Comparison of ENCODE assay signal across 8 mouse cellular contexts in the genomic region with DNA sequence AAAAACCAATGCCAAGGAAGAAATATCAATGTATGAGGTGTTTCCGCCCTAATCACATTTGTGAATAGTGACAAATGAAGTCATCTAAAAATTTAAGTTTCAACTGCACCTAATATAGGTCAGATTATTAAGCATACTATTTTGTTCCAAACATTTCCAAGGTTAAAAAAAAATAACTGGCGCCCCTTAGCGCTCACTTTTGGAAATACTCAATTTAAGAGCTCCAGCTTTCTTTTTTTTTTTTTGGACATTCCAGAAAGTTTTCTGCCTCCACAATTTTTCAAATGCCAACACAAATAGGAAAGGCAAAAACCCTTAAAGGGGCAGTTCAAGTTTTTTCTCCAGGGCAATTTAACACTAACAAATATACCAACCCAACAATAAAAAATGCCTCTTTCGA. TPM values are rescaled to one million over a fixed set of nuclear protein-coding genes. Genes with fewer than 3 reads are reported as not detected.
A peak's percentile ranks its signal among the peaks of the same experiment; 100 is the strongest.
DNase-seq lines count a peak whose midpoint lies in the region; ATAC-seq and TF ChIP-seq lines count a peak whose summit lies in the region.

No protein-coding gene starts in this region.

- peak overlapping the region; percentile 58 for H3K4me2 ChIP-seq in heart, embryonic 12.5 days

- peak; percentile 71 for TF ChIP-seq CTCF in gastrocnemius, adult 2 months (IDR thresholded peaks at IDR 0.05)

- under 1% methylated on average over 4 of the region's 4 CpGs for WGBS in heart, embryonic 12.5 days
- WGBS in midbrain, embryonic 10.5 days, result 4% methylated on average over 4 of the region's 4 CpGs

- intact Hi-C loops in gastrocnemius, adult 2 months (cut with DNase I), result loop anchor here (1.0 to 10.0 kb wide), 5 partner anchors 122 to 561 kb away; no protein-coding TSS in a partner anchor

- H3K36me3 ChIP-seq in heart, embryonic 12.5 days, result peaks cover 2% of the 10 kb centered on the region; the same call in 1 of the 2 replicates
- peaks cover 6% of the 10 kb centered on the region for H3K36me3 ChIP-seq in midbrain, embryonic 10.5 days

- peaks cover 15% of the 10 kb centered on the region for H3K4me1 ChIP-seq in heart, embryonic 12.5 days (replicated peaks)
- H3K4me1 ChIP-seq in midbrain, embryonic 10.5 days, result peaks cover 49% of the 10 kb centered on the region

- no peaks in the 10 kb centered on the region for H3K27me3 ChIP-seq in heart, embryonic 12.5 days (replicated peaks)
- H3K27me3 ChIP-seq in midbrain, embryonic 10.5 days (ENCODE audit: low read depth, poor library complexity, severe bottlenecking), result no peaks in the 10 kb centered on the region

- DNase-seq in gastrocnemius, adult 2 months, result no peak
- DNase-seq in gastrocnemius, postnatal 25 days, result no peak
- peak; percentile 34 for DNase-seq in ES-CJ7 (ENCODE audit: low read depth, low spot score)
- peak; percentile 78 to 80 for DNase-seq in cerebellum, postnatal 14 days
- DNase-seq in kidney, postnatal 10 days, result peak; percentile 81
- no peak for DNase-seq in midbrain, embryonic 10.5 days (ENCODE audit: low spot score)

- H3K27ac ChIP-seq in gastrocnemius, adult 2 months, result peak overlapping the region; percentile 97
- H3K27ac ChIP-seq in heart, embryonic 12.5 days (ENCODE audit: poor library complexity, severe bottlenecking), result peak overlapping the region; percentile 100
- peak overlapping the region; percentile 100 for H3K27ac ChIP-seq in midbrain, embryonic 10.5 days (replicated peaks)

- peak overlapping the region; percentile 100 for H3K9ac ChIP-seq in heart, embryonic 12.5 days

- peak overlapping the region; percentile 98 for H3K4me3 ChIP-seq in gastrocnemius, adult 2 months
- peak overlapping the region; percentile 99 for H3K4me3 ChIP-seq in heart, embryonic 12.5 days
- H3K4me3 ChIP-seq in midbrain, embryonic 10.5 days, result peak overlapping the region; percentile 92

- no peaks in the 10 kb centered on the region for H3K9me3 ChIP-seq in heart, embryonic 12.5 days (replicated peaks)
- H3K9me3 ChIP-seq in midbrain, embryonic 10.5 days (replicated peaks), result no peaks in the 10 kb centered on the region

- ATAC-seq in heart, embryonic 12.5 days (ENCODE audit: insufficient number of reproducible peaks, low FRiP score), result no peak
- ATAC-seq in erythroid progenitor cell, adult 5-6 weeks (replicated peaks; ENCODE audit: low FRiP score, poor library complexity, severe bottlenecking), result no peak

RNA-seq across cellular contexts. Expression of gene Qk, which starts 2.5 kb away (rescaled TPM):
- 100 to 1,000 TPM; 236 to 397 TPM for total RNA-seq in gastrocnemius, adult 2 months (2021)
- total RNA-seq in gastrocnemius, postnatal 25 days (2021), result 100 to 1,000 TPM; 235 to 264 TPM
- 41.5 and 44.9 TPM in 2 replicates for polyA plus RNA-seq in heart, embryonic 12.5 days (2016; fragmentation: Nextera tagmentation; extraction: Ambion mirVana)
- 47.7 and 49.5 TPM in 2 replicates for polyA plus RNA-seq in midbrain, embryonic 10.5 days (2016; fragmentation: Nextera tagmentation; extraction: Ambion mirVana)
- total RNA-seq in erythroid progenitor cell, adult 5-6 weeks (2015; ENCODE audit: low replicate concordance), result 154 and 211 TPM in 2 replicates
- total RNA-seq in erythroid progenitor cell, adult 5-6 weeks (2017; ENCODE audit: low replicate concordance), result 86.4 and 91.0 TPM in 2 replicates

Comparison
In these comparisons a context has a peak if more than half of its experiments do, and no peak if none do; other contexts are left out.
1. DNase-seq: peak in ES-CJ7 (single experiment), cerebellum, postnatal 14 days (2 of 2) and kidney, postnatal 10 days (single experiment); none in gastrocnemius, adult 2 months (single experiment), gastrocnemius, postnatal 25 days (single experiment) and midbrain, embryonic 10.5 days (single experiment).
2. Peak in every context shown above with its lines, with median percentiles within 50 percentile points of each other: H3K27ac ChIP-seq and H3K4me3 ChIP-seq.